Mouse (Mus musculus) small intestine, adult 2 months (tissue): ENCODE measurements at regions not wholly inside any gene's neighbourhood (a gene's known extent, or its start where the extent isn't known, plus 50 kb on each side); places are given as distances from the start of the nearest gene placed in this dataset.

ENCODE experiments used
- H3K27ac ChIP-seq: fragments of 200-500 bp; 2 replicates; pipeline ENCODE4 v1.5.1; 2012; ENCODE audit warnings: low read depth, low read length, control low read depth, inconsistent platforms; ENCODE audit not compliant: insufficient read depth
- H3K27me3 ChIP-seq: fragments of 200-500 bp; 2 replicates; pipeline ENCODE4 v1.6.1; 2012; ENCODE audit warnings: mild to moderate bottlenecking, moderate library complexity, low read length, inconsistent platforms; ENCODE audit not compliant: control insufficient read depth, insufficient read depth
- H3K36me3 ChIP-seq: fragments of 200-500 bp; 2 replicates; pipeline ENCODE4 v1.6.1; 2012; ENCODE audit warnings: mild to moderate bottlenecking, low read length, control low read depth, inconsistent platforms; ENCODE audit not compliant: control insufficient read depth, insufficient read depth
- H3K4me1 ChIP-seq: fragments of 200-500 bp; 2 replicates; pipeline ENCODE4 v1.6.1; 2012; ENCODE audit warnings: low read length, inconsistent platforms, mixed read lengths; ENCODE audit not compliant: control insufficient read depth, insufficient read depth, insufficient read length
- H3K4me3 ChIP-seq: fragments of 200-500 bp; 2 replicates; pipeline ENCODE4 v1.5.1; 2012; ENCODE audit warnings: low read depth, mild to moderate bottlenecking, control low read depth, inconsistent platforms, low read length, moderate library complexity
- CTCF ChIP-seq: fragments of 200-500 bp; IDR thresholded peaks from 2 replicates; pipeline ENCODE4 v1.5.1; 2012; ENCODE audit warnings: low read depth, mild to moderate bottlenecking, control low read depth, inconsistent platforms, low read length, moderate library complexity, mixed read lengths; ENCODE audit not compliant: insufficient replicate concordance, insufficient read length; ENCODE audit errors: extremely low read depth
- POLR2A ChIP-seq: fragments of 200-500 bp; IDR thresholded peaks from 2 replicates; pipeline ENCODE4 v1.6.1; 2012; ENCODE audit warnings: low read depth, mild to moderate bottlenecking, control low read depth, inconsistent platforms, low read length, moderate library complexity
- WGBS: fragments of 180-500 bp; shearing (Covaris S2); methylation state at CpG from one replicate; pipeline ENCODE4 v1.1.7; 2018; 5-methylcytosine and 5-hydroxymethylcytosine counted together

- 73% methylated on average over 5 of the region's 5 CpGs for WGBS
- no peak overlapping the region for H3K4me3 ChIP-seq
These were observed 270.2 kb upstream of the Runx1 start for GRCm38 (mm10) chr16:93096175-93096574.

GRCm38 (mm10) chr16:93092796-93093195 lies 266.8 kb upstream of the Runx1 start:
- H3K4me3 ChIP-seq = no peak overlapping the region
- 19% methylated on average over 7 of the region's 7 CpGs for WGBS
- no peak overlapping the region for H3K27ac ChIP-seq
- TF ChIP-seq CTCF = no peak
- no peak for TF ChIP-seq POLR2A
- no peaks in the 10 kb centered on the region for H3K27me3 ChIP-seq
- no peaks in the 10 kb centered on the region for H3K36me3 ChIP-seq
- no peaks in the 10 kb centered on the region for H3K4me1 ChIP-seq

More at GRCm38 (mm10) chr16:93096175-93096574, 270.2 kb upstream of the Runx1 start:
- H3K27me3 ChIP-seq = no peaks in the 10 kb centered on the region
- no peak overlapping the region for H3K27ac ChIP-seq
- H3K36me3 ChIP-seq = no peaks in the 10 kb centered on the region
- no peaks in the 10 kb centered on the region for H3K4me1 ChIP-seq
- TF ChIP-seq POLR2A (no peak), CTCF (no peak)

- Histone ChIP-seq H3K36me3 (no peaks in the 10 kb centered on the region), H3K27me3 (no peaks in the 10 kb centered on the region), H3K27ac (no peak overlapping the region), H3K4me3 (no peak overlapping the region), H3K4me1 (no peaks in the 10 kb centered on the region; the same call in 1 of the 2 replicates)
- 89% methylated on average over 10 of the region's 10 CpGs for WGBS
- no peak for TF ChIP-seq CTCF
- no peak for TF ChIP-seq POLR2A
These were observed 259.4 kb upstream of the Runx1 start for GRCm38 (mm10) chr16:93085227-93085883.

- no peak overlapping the region for H3K27ac ChIP-seq
These were observed 257.8 kb upstream of the Runx1 start for GRCm38 (mm10) chr16:93083756-93084155.

DNA sequence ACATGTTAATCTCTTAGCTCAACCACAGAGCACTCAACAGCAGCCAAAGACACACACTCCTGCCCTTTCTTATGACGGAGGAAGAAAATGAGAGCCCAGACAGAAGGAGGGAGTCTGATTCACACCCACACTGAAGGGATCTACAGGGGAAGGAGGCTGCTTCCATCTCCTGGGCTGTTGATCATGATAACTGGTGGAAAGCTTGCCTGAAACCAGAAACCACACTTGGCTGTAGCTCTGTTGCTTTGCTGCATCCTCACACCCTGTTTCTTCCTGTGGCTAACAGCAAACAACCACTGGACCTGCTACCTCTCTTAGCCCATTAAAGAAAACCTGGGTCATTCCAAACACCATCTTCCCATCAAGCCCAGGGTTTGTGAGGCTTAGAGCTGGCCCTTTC lies 257.2 kb upstream of the Runx1 start:
- no peak overlapping the region for H3K4me3 ChIP-seq
- no peak overlapping the region for H3K27ac ChIP-seq
- H3K36me3 ChIP-seq = no peaks in the 10 kb centered on the region
- TF ChIP-seq POLR2A = no peak
- TF ChIP-seq CTCF = no peak
- H3K27me3 ChIP-seq = no peaks in the 10 kb centered on the region
- 24% methylated on average over 1 of the region's 1 CpGs for WGBS
- no peaks in the 10 kb centered on the region; the same call in 1 of the 2 replicates for H3K4me1 ChIP-seq

More at GRCm38 (mm10) chr16:93083756-93084155, 257.8 kb upstream of the Runx1 start:
- Histone ChIP-seq H3K36me3 (no peaks in the 10 kb centered on the region), H3K4me1 (no peaks in the 10 kb centered on the region; the same call in 1 of the 2 replicates), H3K4me3 (no peak overlapping the region), H3K27me3 (no peaks in the 10 kb centered on the region)
- 78% methylated on average over 2 of the region's 2 CpGs for WGBS
- TF ChIP-seq POLR2A (no peak), CTCF (no peak)

- 80% methylated on average over 2 of the region's 2 CpGs for WGBS
- H3K27me3 ChIP-seq = no peaks in the 10 kb centered on the region
- no peak overlapping the region for H3K27ac ChIP-seq
- TF ChIP-seq CTCF (no peak), POLR2A (no peak)
- no peak overlapping the region for H3K4me3 ChIP-seq
- H3K36me3 ChIP-seq = no peaks in the 10 kb centered on the region
- H3K4me1 ChIP-seq = no peaks in the 10 kb centered on the region; the same call in 1 of the 2 replicates
These were observed 255.6 kb upstream of the Runx1 start for GRCm38 (mm10) chr16:93081533-93081932.

GRCm38 (mm10) chr16:93079660-93080390 lies 253.9 kb upstream of the Runx1 start:
- no peaks in the 10 kb centered on the region; the same call in 1 of the 2 replicates for H3K4me1 ChIP-seq
- no peak overlapping the region for H3K27ac ChIP-seq
- no peaks in the 10 kb centered on the region for H3K27me3 ChIP-seq
- H3K36me3 ChIP-seq = no peaks in the 10 kb centered on the region
- TF ChIP-seq CTCF (no peak), POLR2A (no peak)
- H3K4me3 ChIP-seq = no peak overlapping the region
- WGBS = 57% methylated on average over 17 of the region's 17 CpGs
